ENCODE assay signal across 8 mouse cellular contexts in the genomic region with DNA sequence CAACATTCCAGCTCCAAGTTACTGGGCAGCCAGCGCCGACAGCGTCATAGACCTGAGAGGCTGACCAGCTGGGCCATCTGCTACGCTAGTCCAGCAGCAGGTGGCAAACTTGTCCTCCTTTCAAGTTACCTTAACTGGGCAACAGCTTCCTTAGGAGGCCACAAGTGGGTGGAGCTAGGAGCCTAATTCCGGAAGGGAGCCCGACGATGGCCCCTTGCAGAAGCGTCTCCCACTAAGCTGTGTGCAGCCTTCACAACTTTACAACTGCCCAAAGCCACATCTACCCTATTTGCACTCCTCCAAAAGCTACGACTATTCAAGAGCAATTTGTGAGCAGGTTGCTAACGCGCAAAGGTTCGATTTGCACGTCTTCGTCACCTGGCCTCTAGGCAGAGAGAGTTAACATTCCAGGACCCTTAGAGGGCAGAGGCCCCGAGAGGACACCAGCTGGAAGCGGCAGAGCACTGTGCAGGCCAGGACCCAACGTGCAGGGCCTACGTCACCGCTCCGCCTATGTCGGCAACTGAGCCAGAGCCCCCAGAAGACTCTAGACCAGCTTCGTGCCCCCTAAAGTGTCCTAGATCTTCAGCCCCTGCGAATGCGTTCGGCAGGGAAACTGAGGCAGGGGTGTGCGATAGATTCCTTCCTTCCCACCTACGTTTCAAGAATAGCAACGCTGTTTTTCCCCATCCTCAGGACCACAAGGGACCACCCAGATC. TPM values are rescaled to one million over a fixed set of nuclear protein-coding genes. Genes with fewer than 3 reads are reported as not detected.
DNase-seq lines count a peak whose midpoint lies in the region; ATAC-seq and TF ChIP-seq lines count a peak whose summit lies in the region.

No protein-coding gene starts in this region.

- H3K9ac ChIP-seq in lung, embryonic 15.5 days, result peak overlapping the region; percentile 100

- peaks cover 10% of the 10 kb centered on the region for H3K36me3 ChIP-seq in lung, embryonic 15.5 days

- H3K27me3 ChIP-seq in lung, embryonic 15.5 days, result no peaks in the 10 kb centered on the region

- peaks cover 3% of the 10 kb centered on the region; the same call in 1 of the 2 replicates for H3K4me1 ChIP-seq in cortical plate, adult 2 months (ENCODE audit: control insufficient read depth, insufficient read depth, low read length)
- H3K4me1 ChIP-seq in lung, embryonic 15.5 days, result peaks cover 39% of the 10 kb centered on the region

- no peak for TF ChIP-seq CTCF in cortical plate, adult 2 months (IDR thresholded peaks at IDR 0.05; ENCODE audit: extremely low read depth, insufficient read depth, low read length)

- H3K4me3 ChIP-seq in cortical plate, adult 2 months (ENCODE audit: insufficient read depth, low read length), result peak overlapping the region; percentile 62
- peak overlapping the region; percentile 93 for H3K4me3 ChIP-seq in lung, embryonic 15.5 days

- peak; percentile 68 for DNase-seq in CD4-positive, CD25-positive, alpha-beta regulatory T cell, adult 2 months (ENCODE audit: low read depth, low spot score)
- peak; percentile 79 for DNase-seq in R1 (ENCODE audit: low read depth, low spot score)
- peak; percentile 80 for DNase-seq in kidney, adult 18-20 months
- DNase-seq in yolk sac, embryonic 10.5 days (ENCODE audit: low spot score), result peak; percentile 81

- H3K9me3 ChIP-seq in lung, embryonic 15.5 days, result no peaks in the 10 kb centered on the region

- peak overlapping the region; percentile 73 for H3K27ac ChIP-seq in cortical plate, adult 2 months (ENCODE audit: insufficient read depth, low read length)
- peak overlapping the region; percentile 100 for H3K27ac ChIP-seq in lung, embryonic 15.5 days

- TF ChIP-seq POLR2A in cortical plate, adult 2 months (IDR thresholded peaks at IDR 0.05; ENCODE audit: extremely low read depth, insufficient read depth, low read length), result no peak

- 2% methylated on average over 28 of the region's 28 CpGs for WGBS in lung, embryonic 15.5 days

- peak overlapping the region; percentile 85 for H3K4me2 ChIP-seq in lung, embryonic 15.5 days

- ATAC-seq in granulocyte monocyte progenitor cell, adult 5-6 weeks (replicated peaks; ENCODE audit: poor library complexity, severe bottlenecking), result peak; percentile 52
- peak; percentile 31; the same call in 1 of the 2 replicates for ATAC-seq in lung, embryonic 15.5 days (ENCODE audit: borderline replicate concordance, extremely low read depth, low FRiP score, low TSS enrichment)
- peak; percentile 47 for ATAC-seq in neutrophil, adult 5-6 weeks (ENCODE audit: extremely low read depth, insufficient number of reproducible peaks, low FRiP score, poor library complexity, severe bottlenecking)

RNA-seq across cellular contexts. Expression of gene Pcif1, which starts 0.4 kb away (rescaled TPM):
- polyA plus RNA-seq in cortical plate, adult 2 months (2012; rRNA removed), result 39.1 and 41.7 TPM in 2 replicates
- 36.7 and 50.8 TPM in 2 replicates for total RNA-seq in granulocyte monocyte progenitor cell, adult 5-6 weeks (2014; fragmentation: Nextera tagmentation)
- 21.3 and 27.4 TPM in 2 replicates for total RNA-seq in granulocyte monocyte progenitor cell, adult 5-6 weeks (2017)
- polyA plus RNA-seq in lung, embryonic 15.5 days (2015; fragmentation: Nextera tagmentation; extraction: Ambion mirVana), result 74.4 and 75.2 TPM in 2 replicates
- total RNA-seq in neutrophil, adult 5-6 weeks (2017), result 59.3 and 66.9 TPM in 2 replicates

RNA-seq across cellular contexts. Expression of gene Pltp, which starts 21.2 kb away (rescaled TPM):
- 172 and 186 TPM in 2 replicates for polyA plus RNA-seq in cortical plate, adult 2 months (2012; rRNA removed)
- not detected in 2 replicates for total RNA-seq in granulocyte monocyte progenitor cell, adult 5-6 weeks (2014; fragmentation: Nextera tagmentation)
- not detected in 2 replicates for total RNA-seq in granulocyte monocyte progenitor cell, adult 5-6 weeks (2017)
- polyA plus RNA-seq in lung, embryonic 15.5 days (2015; fragmentation: Nextera tagmentation; extraction: Ambion mirVana), result 149 and 169 TPM in 2 replicates
- total RNA-seq in neutrophil, adult 5-6 weeks (2017), result 8.0 and 11.2 TPM in 2 replicates

RNA-seq across cellular contexts. Expression of gene Zfp335, which starts 32.9 kb away (rescaled TPM):
- 29.1 and 30.2 TPM in 2 replicates for polyA plus RNA-seq in cortical plate, adult 2 months (2012; rRNA removed)
- 11.5 and 16.3 TPM in 2 replicates for total RNA-seq in granulocyte monocyte progenitor cell, adult 5-6 weeks (2014; fragmentation: Nextera tagmentation)
- total RNA-seq in granulocyte monocyte progenitor cell, adult 5-6 weeks (2017), result 5.6 and 7.5 TPM in 2 replicates
- 12.4 and 13.2 TPM in 2 replicates for polyA plus RNA-seq in lung, embryonic 15.5 days (2015; fragmentation: Nextera tagmentation; extraction: Ambion mirVana)
- 28.2 and 30.4 TPM in 2 replicates for total RNA-seq in neutrophil, adult 5-6 weeks (2017)

RNA-seq across cellular contexts. Expression of gene Neurl2, which starts 45.4 kb away (rescaled TPM):
- 5.0 and 5.2 TPM in 2 replicates for polyA plus RNA-seq in cortical plate, adult 2 months (2012; rRNA removed)
- total RNA-seq in granulocyte monocyte progenitor cell, adult 5-6 weeks (2014; fragmentation: Nextera tagmentation), result 6.1 and 8.7 TPM in 2 replicates
- 3.4 and 4.0 TPM in 2 replicates for total RNA-seq in granulocyte monocyte progenitor cell, adult 5-6 weeks (2017)
- polyA plus RNA-seq in lung, embryonic 15.5 days (2015; fragmentation: Nextera tagmentation; extraction: Ambion mirVana), result 6.6 and 7.5 TPM in 2 replicates
- total RNA-seq in neutrophil, adult 5-6 weeks (2017), result 1.4 and 4.1 TPM in 2 replicates

RNA-seq across cellular contexts. Expression of gene Ctsa, which starts 46.0 kb away (rescaled TPM):
- polyA plus RNA-seq in cortical plate, adult 2 months (2012; rRNA removed), result 200 and 204 TPM in 2 replicates
- 89.0 and 135 TPM in 2 replicates for total RNA-seq in granulocyte monocyte progenitor cell, adult 5-6 weeks (2014; fragmentation: Nextera tagmentation)
- total RNA-seq in granulocyte monocyte progenitor cell, adult 5-6 weeks (2017), result 79.5 and 109 TPM in 2 replicates
- 131 and 139 TPM in 2 replicates for polyA plus RNA-seq in lung, embryonic 15.5 days (2015; fragmentation: Nextera tagmentation; extraction: Ambion mirVana)
- 314 and 340 TPM in 2 replicates for total RNA-seq in neutrophil, adult 5-6 weeks (2017)

Comparison
In these comparisons a context has a peak if more than half of its experiments do, and no peak if none do; other contexts are left out.
1. Peak in every context shown above with its lines: DNase-seq, ATAC-seq, H3K4me3 ChIP-seq and H3K27ac ChIP-seq.